Mouse (Mus musculus) CH12.LX (cell line): ENCODE measurements around the gene Styxl1. TPM values are rescaled to one million over a fixed set of nuclear protein-coding genes. Genes with fewer than 3 reads are reported as not detected.

Experiments
- DNase-seq: peaks from one replicate; pipeline ENCODE4 v3.0.0-alpha.2; 2013; ENCODE audit errors: extremely low read depth
- H3K27ac ChIP-seq: 2 replicates; pipeline ENCODE4 v1.5.1; 2012; ENCODE audit warnings: low read depth, mild to moderate bottlenecking, control low read depth, moderate library complexity; ENCODE audit not compliant: insufficient read depth
- H3K27me3 ChIP-seq: replicated peaks from 2 replicates; pipeline ENCODE3; 2012; ENCODE audit warnings: inconsistent platforms
- H3K36me3 ChIP-seq, 2 experiments: replicated peaks in 1 of 2; 2 replicates each; pipeline versions ENCODE3 to v1.6.1; 2012; ENCODE audit warnings: inconsistent platforms in 1 of 2, low read length in 1 of 2, mild to moderate bottlenecking in 1 of 2, mixed read lengths in 1 of 2, moderate library complexity in 1 of 2; ENCODE audit not compliant: control insufficient read depth in 1 of 2, insufficient read depth in 1 of 2
- H3K4me1 ChIP-seq, 2 experiments: 2 replicates each; pipeline ENCODE4 v1.6.1; 2012; ENCODE audit warnings: inconsistent platforms in 1 of 2, moderate library complexity in 1 of 2; ENCODE audit not compliant: insufficient read depth in 2 of 2, control insufficient read depth in 1 of 2
- H3K4me2 ChIP-seq: 2 replicates; pipeline ENCODE4 v1.6.1; 2012; ENCODE audit warnings: low read depth, mild to moderate bottlenecking, control low read depth; ENCODE audit not compliant: poor library complexity, insufficient read depth, severe bottlenecking
- H3K4me3 ChIP-seq, 3 experiments: fragments of 150-350 bp in 1 of 3; sonication (generic) in 1 of 3; replicated peaks in 1 of 3; 2 replicates each; pipeline versions ENCODE3 to v1.5.1; 2011 to 2012; ENCODE audit warnings: low read depth in 2 of 3, low read length in 2 of 3, mild to moderate bottlenecking in 2 of 3, moderate library complexity in 2 of 3, control low read depth in 1 of 3, improper control_type of control experiment in 1 of 3, inconsistent platforms in 1 of 3, mixed read lengths in 1 of 3; ENCODE audit not compliant: poor library complexity in 1 of 3
- H3K79me2 ChIP-seq: replicated peaks from 2 replicates; pipeline ENCODE4 v1.6.1; 2012; ENCODE audit warnings: mild to moderate bottlenecking, moderate library complexity; ENCODE audit not compliant: control insufficient read depth, poor library complexity, insufficient read depth, severe bottlenecking; ENCODE audit errors: extremely low read depth
- H3K9ac ChIP-seq: 2 replicates; pipeline ENCODE4 v1.6.1; 2012; ENCODE audit warnings: low read depth, mild to moderate bottlenecking, control low read depth, moderate library complexity; ENCODE audit not compliant: insufficient read depth
- H3K9me3 ChIP-seq: replicated peaks from 2 replicates; pipeline ENCODE3; 2012; ENCODE audit warnings: low read length, inconsistent platforms, mixed read lengths
- BHLHE40 ChIP-seq: IDR thresholded peaks from 2 replicates; pipeline ENCODE4 v1.6.1; 2011; ENCODE audit warnings: mild to moderate bottlenecking, low read depth, low read length, improper control_type of control experiment
- CHD1 ChIP-seq: IDR thresholded peaks from 2 replicates; pipeline ENCODE4 v1.6.1; 2012; ENCODE audit warnings: low read depth, low read length, improper control_type of control experiment, inconsistent platforms
- CTCF ChIP-seq, 2 experiments: IDR thresholded peaks in 1 of 2; conservative IDR thresholded peaks in 1 of 2; 2 replicates each; pipeline ENCODE4 v1.5.1; 2011 to 2012; ENCODE audit warnings: low read depth in 2 of 2, low read length in 2 of 2, improper control_type of control experiment in 1 of 2, inconsistent platforms in 1 of 2, mild to moderate bottlenecking in 1 of 2, moderate library complexity in 1 of 2
- EP300 ChIP-seq: IDR thresholded peaks from 2 replicates; pipeline ENCODE4 v1.6.1; 2011; ENCODE audit warnings: low read length, improper control_type of control experiment
- ETS1 ChIP-seq: conservative IDR thresholded peaks from 2 replicates; pipeline ENCODE4 v1.6.1; 2012; ENCODE audit warnings: low read depth, mild to moderate bottlenecking, inconsistent platforms, low read length, improper control_type of control experiment, moderate library complexity
- GABPA ChIP-seq: IDR thresholded peaks from 2 replicates; pipeline ENCODE4 v1.6.1; 2012; ENCODE audit warnings: low read depth, low read length, improper control_type of control experiment, inconsistent platforms; ENCODE audit not compliant: insufficient replicate concordance
- HCFC1 ChIP-seq: IDR thresholded peaks from 2 replicates; pipeline ENCODE4 v1.6.1; 2012; ENCODE audit warnings: low read depth, mild to moderate bottlenecking, inconsistent platforms, low read length, improper control_type of control experiment
- JUND ChIP-seq: conservative IDR thresholded peaks from 2 replicates; pipeline ENCODE4 v1.6.1; 2011; ENCODE audit warnings: low read depth, low read length, improper control_type of control experiment
- MYC ChIP-seq: IDR thresholded peaks from 2 replicates; pipeline ENCODE4 v1.6.1; 2011; ENCODE audit warnings: low read depth, mild to moderate bottlenecking, improper control_type of control experiment, low read length
- NELFE ChIP-seq: IDR thresholded peaks from 2 replicates; pipeline ENCODE4 v1.6.1; 2011; ENCODE audit warnings: low read depth, low read length, improper control_type of control experiment
- NRF1 ChIP-seq: IDR thresholded peaks from 2 replicates; pipeline ENCODE4 v1.6.1; 2014; ENCODE audit warnings: low read depth, mild to moderate bottlenecking, inconsistent platforms, low read length, improper control_type of control experiment, moderate library complexity
- POLR2AphosphoS2 ChIP-seq: IDR thresholded peaks from 2 replicates; pipeline ENCODE4 v1.6.1; 2011; ENCODE audit warnings: low read depth, low read length, improper control_type of control experiment
- RAD21 ChIP-seq: IDR thresholded peaks from 2 replicates; pipeline ENCODE4 v1.6.1; 2011; ENCODE audit warnings: low read depth, mild to moderate bottlenecking, low read length, improper control_type of control experiment, moderate library complexity
- SIN3A ChIP-seq: IDR thresholded peaks from 2 replicates; pipeline ENCODE4 v1.6.1; 2012; ENCODE audit warnings: low read length, improper control_type of control experiment, inconsistent platforms
- TBP ChIP-seq: conservative IDR thresholded peaks from 2 replicates; pipeline ENCODE4 v1.6.1; 2011; ENCODE audit warnings: low read depth, low read length, improper control_type of control experiment
- UBTF ChIP-seq: IDR thresholded peaks from 2 replicates; pipeline ENCODE4 v1.6.1; 2012; ENCODE audit warnings: low read depth, mild to moderate bottlenecking, inconsistent platforms, low read length, improper control_type of control experiment, moderate library complexity
- USF1 ChIP-seq: IDR thresholded peaks from 2 replicates; pipeline ENCODE4 v1.6.1; 2014; ENCODE audit warnings: low read depth, mild to moderate bottlenecking, inconsistent platforms, low read length, improper control_type of control experiment
- USF2 ChIP-seq: conservative IDR thresholded peaks from 2 replicates; pipeline ENCODE4 v1.6.1; 2011; ENCODE audit warnings: low read depth, low read length, improper control_type of control experiment
- ZKSCAN1 ChIP-seq: IDR thresholded peaks from 2 replicates; pipeline ENCODE4 v1.6.1; 2012; ENCODE audit warnings: low read depth, inconsistent platforms, low read length, improper control_type of control experiment, borderline replicate concordance
- dilution Hi-C: fragments of 300-500 bp; cut with MboI; formaldehyde crosslinking; loops from 2 replicates; pipeline ENCODE4 v1.14.3; 2020; ENCODE audit warnings: low sequenced_read_pairs; ENCODE audit not compliant: extremely low pct_unique_long_range_greater_than_20kb, extremely low pct_ligation_motif_present
- in situ Hi-C: fragments of 300-500 bp; cut with MboI; formaldehyde crosslinking; loops from 3 replicates; pipeline ENCODE4 v1.14.3; 2019; ENCODE audit warnings: low sequenced_read_pairs, low pct_ligation_motif_present, low pct_unique_long_range_greater_than_20kb, mixed read lengths
- polyA plus RNA-seq: library from polyadenylated mRNA; unstranded; fragments of >175 nt; gene quantifications from 2 replicates; pipeline ENCODE4 v1.2.1, GENCODE M21; 2012; ENCODE audit warnings: low read depth; ENCODE audit not compliant: insufficient read length
- total RNA-seq, 2 experiments: library from RNA; depleted of rRNA; stranded (reverse); fragments of 300-350 nt in 1 of 2; fragments of >200 nt in 1 of 2; gene quantifications; 2 replicates each; pipeline ENCODE4 v1.2.3; 2012 to 2014

The Styxl1 gene
- total and polyA plus RNA-seq, 3 experiments, result not detected

DNA sequence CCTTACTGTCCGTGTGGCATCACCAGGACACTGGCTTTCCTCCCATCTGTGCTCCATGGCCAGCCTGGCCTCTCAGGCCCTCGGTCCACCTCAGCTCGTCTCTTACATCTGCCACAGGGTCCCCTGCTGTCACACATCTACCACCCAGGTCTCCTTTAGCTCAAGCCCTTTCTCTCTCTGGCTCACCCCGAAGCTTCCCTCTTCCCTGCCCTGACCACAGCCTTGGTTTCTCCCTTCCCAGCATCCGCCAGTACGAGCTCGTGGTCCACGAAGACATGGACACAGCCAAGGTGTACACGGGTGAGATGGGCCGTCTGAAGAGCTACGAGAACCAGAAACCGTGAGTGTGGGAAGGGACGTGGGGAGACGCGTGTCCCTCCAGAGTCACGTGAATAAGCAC lies 46.9 kb downstream of the Styxl1 start:
- in situ Hi-C loops, result no loop called here
- Histone ChIP-seq H3K27ac (no peak overlapping the region), H3K4me3 (no peak overlapping the region), H3K9me3 (no peaks in the 10 kb centered on the region), H3K9ac (no peak overlapping the region), H3K36me3 (peaks cover 77 to 99% of the 10 kb centered on the region in 2 experiments), H3K79me2 (no peaks in the 10 kb centered on the region), H3K27me3 (no peaks in the 10 kb centered on the region), H3K4me1 (peaks cover 0 to 13% of the 10 kb centered on the region in 2 experiments; a peak in 1 of 4 replicates), H3K4me2 (no peak overlapping the region)
- dilution Hi-C loops, result no loop called here
- TF ChIP-seq POLR2AphosphoS2, result no peak
- TF ChIP-seq GABPA, result no peak
- TF ChIP-seq USF1, result no peak
- no peak for TF ChIP-seq BHLHE40
- TF ChIP-seq EP300, result no peak
- TF ChIP-seq CTCF (conservative IDR thresholded peaks at IDR 0.05 in 1 of 2, IDR thresholded peaks at IDR 0.05 in 1 of 2; ENCODE audit: low read depth in 2 of 2, low read length in 2 of 2), result no peak
- TF ChIP-seq ETS1, result no peak
- no peak for TF ChIP-seq RAD21
- TF ChIP-seq ZKSCAN1, result no peak
- no peak for TF ChIP-seq JUND
- no peak for TF ChIP-seq SIN3A
- no peak for TF ChIP-seq NELFE
- no peak for TF ChIP-seq CHD1
- TF ChIP-seq UBTF, result no peak
- TF ChIP-seq USF2, result no peak
- no peak for TF ChIP-seq HCFC1
- DNase-seq, result no peak

- Histone ChIP-seq H3K4me3 (no peak overlapping the region), H3K36me3 (peaks cover 74 to 99% of the 10 kb centered on the region in 2 experiments), H3K4me2 (no peak overlapping the region), H3K27me3 (no peaks in the 10 kb centered on the region), H3K9me3 (no peaks in the 10 kb centered on the region), H3K4me1 (peaks cover 0 to 16% of the 10 kb centered on the region in 2 experiments; a peak in 1 of 4 replicates), H3K27ac (no peak overlapping the region), H3K79me2 (no peaks in the 10 kb centered on the region), H3K9ac (no peak overlapping the region)
- in situ Hi-C loops, result no loop called here
- dilution Hi-C loops, result no loop called here
- no peak for DNase-seq
- TF ChIP-seq TBP, result no peak
- TF ChIP-seq HCFC1, result no peak
- TF ChIP-seq UBTF, result no peak
- TF ChIP-seq RAD21, result no peak
- TF ChIP-seq USF2, result no peak
- TF ChIP-seq MYC, result no peak
- TF ChIP-seq NRF1, result no peak
Measured at GRCm38 (mm10) chr5:135730916-135731315, 47.3 kb downstream of the Styxl1 start.
